Mouse (Mus musculus) embryonic fibroblast, embryonic 13.5 days (primary cell): ENCODE results near the gene Cacng1.

Source experiments
- CTCF ChIP-seq: IDR thresholded peaks from 2 replicates; pipeline ENCODE4 v1.5.1; 2011; ENCODE audit warnings: mild to moderate bottlenecking, control low read depth, low read length, moderate library complexity, borderline replicate concordance; ENCODE audit not compliant: insufficient read depth
- POLR2A ChIP-seq: IDR thresholded peaks from 2 replicates; pipeline ENCODE4 v1.6.1; 2011; ENCODE audit warnings: low read depth, mild to moderate bottlenecking, control low read depth, low read length, moderate library complexity

GRCm38 (mm10) chr11:107729141-107729540 is 12.8 kb upstream of the Cacng1 start:
- TF ChIP-seq POLR2A (no peak), CTCF (no peak)
